Comparison of ENCODE assay signal across 7 mouse cellular contexts in the genomic region with DNA sequence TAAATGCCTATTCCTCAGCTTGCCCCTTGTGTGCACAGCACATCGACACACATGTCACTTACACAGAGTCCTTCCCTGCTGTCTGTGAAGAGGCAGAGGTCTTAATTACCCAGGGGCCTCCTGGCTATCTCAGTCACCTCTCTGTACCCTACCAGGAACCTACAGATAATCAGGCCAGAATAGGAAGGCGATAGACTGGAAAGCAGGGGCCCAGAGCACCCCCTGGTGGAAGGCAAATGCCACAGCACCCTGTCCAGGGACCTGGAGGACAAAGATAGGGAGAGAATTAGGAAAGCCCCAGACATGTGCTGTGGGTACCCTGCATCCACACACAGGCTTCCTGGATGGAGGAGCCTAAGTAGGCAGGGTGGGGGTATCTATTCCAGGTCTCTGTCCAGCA. TPM values are rescaled to one million over a fixed set of nuclear protein-coding genes. Genes with fewer than 3 reads are reported as not detected.
DNase-seq lines count a peak whose midpoint lies in the region; ATAC-seq and TF ChIP-seq lines count a peak whose summit lies in the region.

No protein-coding gene starts in this region.

- no peaks in the 10 kb centered on the region for H3K9me3 ChIP-seq in embryonic facial prominence, embryonic 10.5 days
- no peaks in the 10 kb centered on the region for H3K9me3 ChIP-seq in liver, embryonic 14.5 days (ENCODE audit: control insufficient read depth, low read length)

- H3K4me2 ChIP-seq in liver, embryonic 14.5 days (ENCODE audit: low read depth) = no peak overlapping the region

- peaks cover 64% of the 10 kb centered on the region for H3K4me1 ChIP-seq in embryonic facial prominence, embryonic 10.5 days
- peaks cover 5 to 9% of the 10 kb centered on the region in 2 experiments; a peak in 2 of 4 replicates for H3K4me1 ChIP-seq in liver, embryonic 14.5 days (replicated peaks; ENCODE audit: control insufficient read depth in 2 of 2, insufficient read depth in 2 of 2, low read length in 1 of 2)

- peak overlapping the region; percentile 36; the same call in 1 of the 2 replicates for H3K27ac ChIP-seq in embryonic facial prominence, embryonic 10.5 days (replicated peaks)
- H3K27ac ChIP-seq in liver, embryonic 14.5 days = no peak overlapping the region

- no peaks in the 10 kb centered on the region for H3K36me3 ChIP-seq in embryonic facial prominence, embryonic 10.5 days (replicated peaks)
- H3K36me3 ChIP-seq in liver, embryonic 14.5 days (replicated peaks; ENCODE audit: control insufficient read depth, insufficient read depth, low read depth) = no peaks in the 10 kb centered on the region

- intact Hi-C loops in heart, postnatal 14 days (cut with DNase I) = loop anchor here (1.0 kb wide), 1 partner anchor 71 kb away; no protein-coding TSS in a partner anchor

- 17% methylated on average over 2 of the region's 2 CpGs for WGBS in embryonic facial prominence, embryonic 10.5 days
- 10% methylated on average over 2 of the region's 2 CpGs for WGBS in liver, embryonic 14.5 days (ENCODE audit: insufficient replicate concordance)

- H3K27me3 ChIP-seq in embryonic facial prominence, embryonic 10.5 days (replicated peaks; ENCODE audit: low read depth, poor library complexity, severe bottlenecking) = peaks cover 47% of the 10 kb centered on the region
- H3K27me3 ChIP-seq in liver, embryonic 14.5 days (ENCODE audit: control insufficient read depth, insufficient read depth, low read length) = no peaks in the 10 kb centered on the region; the same call in none of the 2 replicates

- peak; percentile 94 for TF ChIP-seq CTCF in liver, embryonic 14.5 days (IDR thresholded peaks at IDR 0.05; ENCODE audit: low read depth)

- H3K4me3 ChIP-seq in embryonic facial prominence, embryonic 10.5 days = no peak overlapping the region
- no peak overlapping the region for H3K4me3 ChIP-seq in liver, embryonic 14.5 days (ENCODE audit: insufficient read depth in 1 of 2, low read depth in 2 of 2, low read length in 2 of 2)

- H3K9ac ChIP-seq in liver, embryonic 14.5 days (replicated peaks) = no peak overlapping the region

- no peak for TF ChIP-seq EP300 in liver, embryonic 14.5 days (IDR thresholded peaks at IDR 0.05; ENCODE audit: low read depth)

- ATAC-seq in liver, embryonic 14.5 days (ENCODE audit: insufficient read depth) = peak; percentile 44

- DNase-seq in urinary bladder, postnatal 25 days (ENCODE audit: low spot score) = peak; percentile 72
- no peak for DNase-seq in urinary bladder, postnatal 4 days (ENCODE audit: low spot score in 2 of 2)
- peak; percentile 80 for DNase-seq in adrenal gland, postnatal 14 days
- DNase-seq in embryonic facial prominence, embryonic 10.5 days (ENCODE audit: low spot score) = peak; percentile 82
- peak; percentile 80 to 84 for DNase-seq in heart, postnatal 14 days
- DNase-seq in liver, embryonic 14.5 days (ENCODE audit: low read depth in 3 of 3, low spot score in 3 of 3) = no peak
- DNase-seq in retina, postnatal 1 day = peak; percentile 83

RNA-seq across cellular contexts. Expression of gene Adssl1, which starts 3.9 kb away (rescaled TPM):
- 34.1 and 37.6 TPM in 2 replicates for total RNA-seq in adrenal gland, postnatal 14 days (2021)
- polyA plus RNA-seq in embryonic facial prominence, embryonic 10.5 days (2016; fragmentation: Nextera tagmentation; extraction: Ambion mirVana) = 4.0 and 4.3 TPM in 2 replicates
- total RNA-seq in heart, postnatal 14 days (2021) = 100 to 1,000 TPM; 119 to 129 TPM
- 3.7 and 5.4 TPM in 2 replicates for polyA plus RNA-seq in liver, embryonic 14.5 days (2012; rRNA removed)
- polyA plus RNA-seq in liver, embryonic 14.5 days (2014; fragmentation: Nextera tagmentation; extraction: Ambion mirVana) = 7.6 and 8.5 TPM in 2 replicates

RNA-seq across cellular contexts. Expression of gene Siva1, which starts 20.7 kb away (rescaled TPM):
- total RNA-seq in adrenal gland, postnatal 14 days (2021) = 48.4 and 54.1 TPM in 2 replicates
- 332 TPM in 2 replicates for polyA plus RNA-seq in embryonic facial prominence, embryonic 10.5 days (2016; fragmentation: Nextera tagmentation; extraction: Ambion mirVana)
- total RNA-seq in heart, postnatal 14 days (2021) = 10 to 100 TPM; 25.4 to 30.9 TPM
- polyA plus RNA-seq in liver, embryonic 14.5 days (2012; rRNA removed) = 64.0 and 70.6 TPM in 2 replicates
- polyA plus RNA-seq in liver, embryonic 14.5 days (2014; fragmentation: Nextera tagmentation; extraction: Ambion mirVana) = 157 and 165 TPM in 2 replicates

RNA-seq across cellular contexts. Expression of gene Inf2, which starts 35.2 kb away (rescaled TPM):
- total RNA-seq in adrenal gland, postnatal 14 days (2021) = 25.3 and 33.2 TPM in 2 replicates
- 1.5 and 1.7 TPM in 2 replicates for polyA plus RNA-seq in embryonic facial prominence, embryonic 10.5 days (2016; fragmentation: Nextera tagmentation; extraction: Ambion mirVana)
- 10 to 100 TPM; 19.8 to 21.5 TPM for total RNA-seq in heart, postnatal 14 days (2021)
- 4.8 and 6.2 TPM in 2 replicates for polyA plus RNA-seq in liver, embryonic 14.5 days (2012; rRNA removed)
- polyA plus RNA-seq in liver, embryonic 14.5 days (2014; fragmentation: Nextera tagmentation; extraction: Ambion mirVana) = 2.0 and 2.1 TPM in 2 replicates

RNA-seq across cellular contexts. Expression of gene Akt1, which starts 50.9 kb away (rescaled TPM):
- total RNA-seq in adrenal gland, postnatal 14 days (2021) = 245 and 247 TPM in 2 replicates
- polyA plus RNA-seq in embryonic facial prominence, embryonic 10.5 days (2016; fragmentation: Nextera tagmentation; extraction: Ambion mirVana) = 47.0 and 53.4 TPM in 2 replicates
- total RNA-seq in heart, postnatal 14 days (2021) = 100 to 1,000 TPM; 217 to 237 TPM
- polyA plus RNA-seq in liver, embryonic 14.5 days (2012; rRNA removed) = 33.6 and 41.2 TPM in 2 replicates
- 9.9 and 17.2 TPM in 2 replicates for polyA plus RNA-seq in liver, embryonic 14.5 days (2014; fragmentation: Nextera tagmentation; extraction: Ambion mirVana)

RNA-seq across cellular contexts. Expression of gene Zbtb42, which starts 54.9 kb away (rescaled TPM):
- total RNA-seq in adrenal gland, postnatal 14 days (2021) = 2.8 and 4.6 TPM in 2 replicates
- polyA plus RNA-seq in embryonic facial prominence, embryonic 10.5 days (2016; fragmentation: Nextera tagmentation; extraction: Ambion mirVana) = 4.3 and 4.5 TPM in 2 replicates
- total RNA-seq in heart, postnatal 14 days (2021) = 1 to 10 TPM; 5.8 to 7.2 TPM
- 0.69 and 0.74 TPM in 2 replicates for polyA plus RNA-seq in liver, embryonic 14.5 days (2012; rRNA removed)
- polyA plus RNA-seq in liver, embryonic 14.5 days (2014; fragmentation: Nextera tagmentation; extraction: Ambion mirVana) = 0.64 and 1.1 TPM in 2 replicates

Comparison
In these comparisons a context has a peak if more than half of its experiments do, and no peak if none do; other contexts are left out.
1. DNase-seq: peak in urinary bladder, postnatal 25 days (single experiment), adrenal gland, postnatal 14 days (single experiment), embryonic facial prominence, embryonic 10.5 days (single experiment), heart, postnatal 14 days (2 of 2) and retina, postnatal 1 day (single experiment); none in urinary bladder, postnatal 4 days (0 of 2) and liver, embryonic 14.5 days (0 of 3).